Mouse (Mus musculus) E14TG2a.4 (cell line): ENCODE data around the gene Nrp1.

Experiments
- CTCF ChIP-seq: conservative IDR thresholded peaks from 2 replicates; pipeline ENCODE4 v1.5.1; 2014; ENCODE audit warnings: low read length
- POU5F1 ChIP-seq: IDR thresholded peaks from 2 replicates; pipeline ENCODE4 v1.6.1; 2014; ENCODE audit warnings: low read length, borderline replicate concordance

- TF ChIP-seq CTCF = no peak
- TF ChIP-seq POU5F1 = no peak
These were observed 158.5 kb downstream of the Nrp1 start for GRCm38 (mm10) chr8:128516846-128517446.
